Mouse (Mus musculus): ENCODE data around the gene Adcy10. TPM values are rescaled to one million over a fixed set of nuclear protein-coding genes. Genes with fewer than 3 reads are reported as not detected.
A peak's percentile ranks its signal among the peaks of the same experiment; 100 is the strongest.

Adcy10 gene
- total RNA-seq, 4 experiments from 2014 or later = 0.21 to 1.2 (median 0.39) TPM

DNA sequence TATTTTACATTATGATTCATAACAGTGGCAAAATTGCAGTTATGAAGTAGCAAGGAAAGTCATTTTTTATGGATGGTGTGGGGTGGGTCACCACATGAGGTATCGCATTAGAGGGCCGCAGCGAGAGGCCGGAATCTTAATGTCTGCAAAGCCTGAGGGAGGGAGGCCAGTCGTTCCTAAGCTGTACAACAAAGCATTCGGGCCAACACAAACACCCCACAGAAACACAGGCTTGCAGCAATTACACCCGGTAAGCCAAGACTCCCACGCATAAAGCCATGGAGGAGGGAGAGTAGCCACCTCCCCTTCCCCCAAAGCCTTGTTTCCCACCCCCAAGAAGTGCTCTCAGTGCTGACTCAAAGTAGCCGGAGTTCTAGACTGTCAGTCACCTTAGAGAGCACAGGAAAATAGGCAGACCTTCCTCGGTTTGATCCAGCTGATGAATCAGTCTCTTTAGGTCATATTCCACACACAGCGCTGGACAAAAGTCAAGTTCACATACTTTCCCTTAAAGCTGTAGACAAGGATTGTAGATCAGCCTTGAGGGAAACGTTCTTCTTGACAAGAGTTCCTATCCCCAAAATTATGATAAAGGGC is 51.2 kb downstream of the Adcy10 start:
- peak; percentile 34 for DNase-seq

DNA sequence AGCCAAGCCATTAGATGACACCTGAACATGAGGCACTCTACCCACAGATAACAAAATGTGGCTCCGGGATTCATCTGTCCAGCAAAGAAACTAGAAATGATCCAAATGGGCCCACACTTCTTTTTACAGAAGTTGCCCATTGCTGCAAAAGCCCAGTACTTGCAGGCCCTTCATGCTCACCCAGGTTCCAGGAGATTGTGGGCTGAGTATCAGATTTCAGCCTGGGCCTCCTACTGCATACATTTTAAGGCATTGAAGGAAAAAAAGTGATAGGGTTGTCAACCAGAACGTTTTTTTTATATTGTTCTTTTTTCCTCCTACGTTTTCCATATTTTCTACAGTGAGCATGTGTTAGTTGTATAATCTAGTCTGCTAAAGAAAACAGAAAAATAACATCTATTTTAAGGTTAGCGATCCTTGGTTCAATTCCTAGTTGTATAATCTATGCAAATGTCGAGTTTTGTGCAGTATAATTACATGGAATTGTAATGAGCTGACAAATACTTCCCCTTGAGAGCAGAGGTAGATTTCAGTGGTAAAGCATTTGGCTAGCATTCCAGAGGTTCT is 52.3 kb downstream of the Adcy10 start:
- no peak for DNase-seq

DNA sequence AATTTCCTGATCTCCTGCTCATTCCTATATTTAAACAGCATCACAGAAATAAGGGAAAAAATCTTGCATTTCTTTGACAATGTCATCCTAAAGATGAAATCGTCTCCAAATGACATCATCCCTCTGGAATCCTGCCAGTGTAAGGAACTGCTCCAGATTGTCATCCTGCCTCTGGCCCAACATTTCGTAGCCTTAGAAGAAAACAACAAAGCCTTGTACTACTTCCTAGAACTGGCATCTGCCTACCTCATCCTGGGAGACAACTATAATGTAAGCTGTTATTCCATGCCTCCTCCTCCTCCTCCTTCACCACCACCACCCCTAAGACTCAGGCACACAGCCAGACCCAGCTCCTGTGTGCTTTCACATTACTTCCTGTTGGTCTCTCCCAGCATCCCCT is 71.7 kb downstream of the Adcy10 start:
- no peak for DNase-seq

DNA sequence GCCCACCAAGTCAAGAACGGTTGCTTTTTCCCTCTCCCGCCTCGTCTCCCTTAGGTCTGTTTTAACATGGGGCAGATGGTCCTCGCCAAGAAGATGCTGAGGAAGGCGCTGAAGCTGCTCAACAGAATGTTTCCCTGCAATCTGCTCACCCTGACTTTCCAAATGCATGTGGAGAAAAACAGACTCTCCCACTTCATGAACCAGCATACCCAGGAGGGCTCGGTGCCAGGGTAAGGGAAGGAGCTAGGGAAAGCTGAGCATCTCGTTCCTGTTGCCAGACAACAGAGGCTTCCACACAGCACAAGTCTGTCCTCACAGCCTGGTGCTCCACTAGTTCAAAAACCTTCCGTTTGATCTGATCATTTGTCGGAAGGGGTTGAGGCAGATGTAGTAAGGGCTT is 74.1 kb downstream of the Adcy10 start:
- no peak for DNase-seq

DNA sequence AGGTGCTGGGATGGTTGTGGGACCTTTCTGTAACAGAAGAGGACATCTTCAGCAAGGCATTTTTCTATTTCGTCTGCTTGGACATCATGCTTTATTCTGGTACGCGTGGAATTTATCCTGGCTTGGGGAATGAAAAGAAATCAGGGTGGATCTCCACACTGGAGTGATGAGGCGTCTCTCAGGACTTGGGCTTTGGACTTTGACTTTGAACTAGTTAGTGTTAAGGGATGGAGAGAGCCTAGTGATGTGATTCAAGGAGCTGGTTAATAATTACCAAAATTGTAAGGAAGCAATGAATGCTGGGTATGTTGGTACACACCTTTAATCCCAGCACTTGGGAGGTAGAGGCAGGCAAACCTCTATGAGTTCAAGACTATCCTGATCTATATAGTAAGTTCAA is 80.3 kb downstream of the Adcy10 start:
- DNase-seq = no peak

DNA sequence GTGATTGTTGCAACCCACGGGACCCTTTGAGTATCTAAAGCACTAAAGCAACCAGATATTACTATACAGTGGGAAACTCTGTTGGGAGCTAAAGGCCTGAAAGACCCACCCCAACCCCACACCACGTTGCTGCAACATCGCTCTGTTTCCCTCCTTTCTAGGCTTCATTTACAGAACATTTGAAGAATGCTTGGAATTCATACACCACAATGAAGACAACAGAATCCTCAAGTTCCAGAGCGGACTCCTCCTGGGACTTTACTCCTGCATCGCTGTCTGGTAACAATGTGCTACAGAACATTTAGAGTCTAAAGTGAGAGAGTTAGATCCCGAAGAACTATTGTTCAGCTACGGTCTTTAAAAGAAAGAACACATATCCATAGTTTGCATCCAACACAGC is 82.5 kb downstream of the Adcy10 start:
- no peak for DNase-seq

DNA sequence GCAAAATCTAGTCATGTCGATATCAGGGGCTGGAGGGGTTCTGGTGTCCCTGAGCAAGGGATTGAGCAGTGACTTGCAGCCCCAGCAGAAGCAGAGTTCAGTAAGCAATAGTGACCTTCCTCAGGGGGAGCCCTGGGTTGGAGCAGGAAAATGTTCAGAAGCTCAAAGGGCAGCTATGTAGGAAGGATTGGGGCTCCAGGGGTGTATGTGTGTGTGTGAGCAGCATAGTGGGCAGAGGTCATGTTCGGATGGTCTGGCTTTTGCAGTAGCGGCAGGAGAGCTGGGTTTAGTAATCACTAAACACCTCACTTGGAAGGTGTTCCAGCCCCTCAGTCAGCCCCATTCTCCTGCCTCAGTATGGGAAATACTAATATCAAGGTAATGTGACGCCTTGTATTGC is 91.0 kb downstream of the Adcy10 start:
- no peak for DNase-seq

DNA sequence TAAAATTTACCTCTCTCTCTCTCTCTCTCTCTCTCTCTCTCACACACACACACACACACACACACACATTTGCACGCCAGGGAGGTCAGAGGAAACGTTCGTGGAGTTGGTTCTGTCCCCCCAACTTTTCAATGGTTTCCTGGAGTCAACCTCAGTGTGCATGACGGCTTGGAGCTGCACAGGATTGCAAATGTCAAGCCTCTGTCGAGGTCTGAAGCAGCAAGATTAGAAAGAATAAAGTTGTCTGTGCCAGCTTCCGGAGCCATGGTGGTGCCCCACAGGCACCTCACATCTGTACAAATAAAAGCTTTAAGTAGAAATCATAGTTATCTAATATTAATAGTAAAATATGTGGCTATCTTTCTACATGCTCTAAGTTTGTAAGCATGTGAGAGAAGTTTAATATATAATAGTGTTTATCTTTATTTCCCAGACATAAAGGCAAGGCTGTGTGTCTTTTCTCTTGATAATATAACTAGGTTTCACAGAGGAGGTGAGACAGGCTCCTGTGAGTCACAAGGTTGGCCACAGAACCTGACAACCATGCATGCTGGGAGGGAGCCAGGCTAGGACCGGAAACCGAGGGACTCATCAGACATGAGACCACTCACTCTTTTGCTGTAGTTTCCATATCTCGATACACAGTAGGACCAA is 91.6 kb downstream of the Adcy10 start:
- no peak for DNase-seq

DNA sequence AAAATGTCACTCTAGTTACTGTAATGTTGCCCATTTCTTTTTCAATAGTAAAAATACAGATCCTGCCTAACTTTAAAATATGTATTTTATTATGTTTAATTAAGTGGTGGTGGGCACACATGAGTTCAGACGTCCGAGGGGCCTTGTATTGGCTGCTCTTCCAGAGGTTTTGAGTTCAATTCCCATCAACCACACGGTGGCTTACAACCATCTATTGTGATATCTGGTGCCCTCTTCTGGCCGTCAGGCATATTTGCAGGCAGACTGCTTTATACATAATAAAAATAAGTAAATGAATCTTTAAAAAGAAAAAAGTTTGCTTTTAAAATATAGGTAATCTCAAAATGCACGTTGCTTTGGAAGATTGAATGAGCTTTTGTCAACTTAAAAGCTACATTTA is 94.3 kb downstream of the Adcy10 start:
- no peak for DNase-seq

DNA sequence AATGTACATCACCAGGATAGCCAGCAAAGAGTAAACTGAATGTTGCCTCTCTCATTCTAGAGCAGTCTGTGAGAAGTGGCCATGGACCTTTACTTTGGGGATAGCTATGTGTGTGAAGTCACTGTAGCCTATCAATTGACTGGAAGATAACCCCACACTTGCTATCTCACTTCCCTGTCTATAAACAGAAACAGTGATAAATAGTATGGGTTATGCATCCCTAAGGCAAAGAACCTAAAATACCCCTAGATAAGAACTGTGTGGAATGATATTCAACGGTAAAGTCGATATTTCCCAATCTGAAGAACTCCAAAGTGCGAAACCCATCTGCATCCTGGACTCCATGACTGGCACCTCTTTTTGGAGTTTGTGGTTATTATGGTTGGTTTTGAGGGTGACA is 96.3 kb downstream of the Adcy10 start:
- no peak for DNase-seq

DNA sequence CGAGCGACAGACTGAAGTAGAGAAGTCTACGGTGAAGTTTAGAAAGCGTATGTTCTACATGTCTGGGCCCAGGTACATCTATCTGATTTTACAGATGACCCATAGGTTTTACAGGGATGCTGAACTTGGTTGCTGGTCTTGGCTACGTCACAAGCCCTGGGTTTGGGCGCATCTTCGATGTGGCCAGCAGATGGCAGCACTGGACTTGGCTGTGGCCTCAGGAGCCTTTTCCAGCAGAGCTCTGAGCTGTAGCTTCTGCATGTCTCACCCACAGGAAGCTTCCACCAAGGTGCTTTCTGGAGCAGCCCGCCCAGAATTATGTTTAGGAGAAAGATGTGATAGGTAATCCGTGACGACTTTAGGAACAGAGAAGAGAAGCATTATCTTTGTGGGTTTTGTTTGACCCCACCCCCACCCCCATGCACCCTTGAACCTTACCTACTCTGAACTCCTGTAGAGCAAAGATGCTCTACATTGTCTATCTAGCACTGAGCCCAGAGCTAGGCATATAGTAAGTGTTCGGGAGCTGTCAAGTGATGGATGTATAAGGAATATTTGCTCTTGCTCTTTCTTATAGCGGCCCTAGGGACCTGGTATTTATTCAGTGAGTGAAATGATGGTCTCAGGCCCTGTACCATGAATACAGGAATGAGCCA is 98.7 kb downstream of the Adcy10 start:
- DNase-seq = peak; percentile 82

DNA sequence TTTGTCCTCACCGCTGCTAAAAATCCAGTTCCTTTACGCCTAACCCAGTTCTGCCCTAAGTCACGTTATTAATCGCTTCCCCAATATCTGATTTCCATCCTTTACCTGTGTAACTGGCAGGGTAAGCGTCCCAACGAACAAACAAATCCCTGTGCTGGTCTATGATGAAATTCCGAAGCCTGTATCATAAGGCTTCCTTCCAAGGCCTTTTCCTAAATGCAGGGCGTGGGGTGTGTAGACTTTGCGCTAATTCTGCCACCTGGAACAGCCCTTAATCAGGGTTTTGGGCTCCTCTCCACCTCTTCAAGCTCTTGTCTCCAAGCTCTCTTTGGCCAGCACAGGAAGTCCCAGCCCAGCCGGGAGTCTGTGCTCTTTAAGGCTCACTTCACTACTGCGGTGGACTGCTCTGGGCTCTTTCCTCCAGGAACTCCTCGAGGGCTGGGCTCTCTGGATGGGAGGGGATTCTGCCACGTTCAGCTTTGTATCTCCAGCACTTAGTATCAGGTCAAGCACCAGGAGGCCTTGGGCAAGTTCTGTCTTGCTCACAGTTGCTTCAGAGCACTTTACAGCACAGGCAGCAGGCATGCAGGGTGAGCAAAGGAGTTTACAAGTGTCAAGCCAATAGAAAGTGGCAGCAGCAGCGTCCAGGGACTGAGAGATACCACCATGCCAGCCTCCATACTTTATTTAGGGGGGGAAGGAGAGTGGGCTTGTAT is 100.6 kb downstream of the Adcy10 start:
- DNase-seq = no peak

DNA sequence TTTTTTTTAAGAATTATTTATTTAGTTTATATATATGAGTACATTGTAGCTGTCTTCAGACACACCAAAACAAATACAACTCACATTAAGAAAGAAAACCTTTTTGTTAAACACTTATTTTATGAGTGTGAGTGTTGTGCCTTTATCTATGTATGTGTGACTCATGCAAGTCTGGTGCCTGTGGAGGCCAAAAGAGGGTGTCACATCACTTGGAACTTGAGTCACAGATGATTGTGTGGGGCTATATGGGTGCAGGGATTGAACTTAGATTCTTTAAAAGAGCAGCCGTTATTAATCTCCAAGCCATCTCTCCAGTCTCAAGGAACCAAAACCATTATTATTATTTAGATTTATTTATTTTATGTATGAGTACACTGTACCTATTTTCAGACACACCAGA is 101.4 kb downstream of the Adcy10 start:
- no peak for DNase-seq

DNA sequence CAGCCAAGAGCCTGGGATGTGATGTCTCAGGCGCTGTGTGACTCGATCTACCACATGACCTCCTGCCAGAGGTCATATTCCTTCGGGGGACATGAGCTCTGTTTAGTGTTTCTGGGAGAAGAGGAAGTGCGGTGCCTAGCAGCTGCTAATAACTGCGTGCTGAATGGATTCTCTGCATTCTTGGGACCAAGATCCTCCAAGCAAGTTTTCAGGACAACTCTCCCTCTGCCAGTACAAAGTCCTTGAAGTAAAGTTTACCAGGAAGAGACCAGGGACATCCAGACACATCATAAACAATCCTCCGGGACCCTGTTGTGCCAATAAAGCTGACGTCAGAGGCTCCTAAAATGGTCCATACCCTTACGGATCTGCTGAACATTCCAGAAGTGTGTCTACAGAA is 102.9 kb downstream of the Adcy10 start:
- no peak for DNase-seq

DNA sequence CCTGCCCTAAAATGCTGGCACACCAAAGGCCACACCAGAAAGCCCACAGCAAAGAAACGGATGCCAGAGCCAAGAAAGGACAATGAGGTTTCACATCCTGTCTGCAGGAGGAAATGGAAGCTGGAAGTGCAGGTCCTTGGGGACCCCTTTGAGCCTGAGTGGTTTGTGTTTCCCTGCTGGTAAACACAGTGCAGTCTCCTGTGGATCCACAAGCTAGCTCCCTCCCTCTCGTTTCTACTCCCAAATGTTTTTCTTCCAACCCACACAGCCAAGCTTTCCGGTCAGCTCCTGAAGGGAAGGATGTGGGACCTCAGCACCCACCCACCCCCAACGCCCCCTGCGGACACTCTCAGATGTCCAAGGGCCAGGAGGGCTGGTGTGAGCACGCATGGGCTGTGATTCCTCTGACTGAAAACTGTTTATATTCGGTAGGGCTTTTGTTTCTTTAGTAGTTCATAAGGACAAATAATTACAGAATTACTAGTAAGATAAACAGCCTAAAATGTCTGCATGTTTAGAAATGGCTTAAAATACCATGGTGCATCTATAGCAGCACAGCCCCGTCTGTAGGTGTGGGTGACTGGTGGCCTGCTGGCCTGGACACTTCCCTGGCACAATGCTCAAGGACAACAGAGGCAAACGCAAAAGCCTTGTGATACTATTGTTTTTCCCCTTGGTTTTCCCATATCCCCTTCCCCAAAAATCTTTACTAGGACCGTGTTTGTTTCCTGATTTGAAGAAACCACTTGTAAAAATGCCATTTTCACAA is 104.5 kb downstream of the Adcy10 start:
- peak; percentile 19 for DNase-seq

DNA sequence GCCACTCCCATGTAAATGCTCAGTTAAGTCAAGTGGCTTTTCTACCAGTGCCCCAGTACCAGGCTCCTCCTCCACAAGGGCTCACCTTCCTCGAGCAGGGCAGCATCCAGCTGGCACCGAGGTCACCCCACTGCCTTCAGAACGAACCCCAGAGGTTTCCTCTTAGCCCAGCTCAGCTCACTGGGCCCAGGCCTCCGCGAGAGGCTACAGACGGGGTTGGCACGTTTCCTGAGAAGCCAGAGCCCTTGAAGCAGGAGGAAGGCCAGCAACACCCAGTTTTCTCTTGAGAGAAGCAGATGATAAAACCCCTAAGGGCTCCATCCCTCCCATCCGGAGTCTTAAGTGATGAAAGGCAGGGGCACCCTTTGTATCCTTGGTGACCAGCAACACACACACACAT is 105.8 kb downstream of the Adcy10 start:
- DNase-seq = no peak

DNA sequence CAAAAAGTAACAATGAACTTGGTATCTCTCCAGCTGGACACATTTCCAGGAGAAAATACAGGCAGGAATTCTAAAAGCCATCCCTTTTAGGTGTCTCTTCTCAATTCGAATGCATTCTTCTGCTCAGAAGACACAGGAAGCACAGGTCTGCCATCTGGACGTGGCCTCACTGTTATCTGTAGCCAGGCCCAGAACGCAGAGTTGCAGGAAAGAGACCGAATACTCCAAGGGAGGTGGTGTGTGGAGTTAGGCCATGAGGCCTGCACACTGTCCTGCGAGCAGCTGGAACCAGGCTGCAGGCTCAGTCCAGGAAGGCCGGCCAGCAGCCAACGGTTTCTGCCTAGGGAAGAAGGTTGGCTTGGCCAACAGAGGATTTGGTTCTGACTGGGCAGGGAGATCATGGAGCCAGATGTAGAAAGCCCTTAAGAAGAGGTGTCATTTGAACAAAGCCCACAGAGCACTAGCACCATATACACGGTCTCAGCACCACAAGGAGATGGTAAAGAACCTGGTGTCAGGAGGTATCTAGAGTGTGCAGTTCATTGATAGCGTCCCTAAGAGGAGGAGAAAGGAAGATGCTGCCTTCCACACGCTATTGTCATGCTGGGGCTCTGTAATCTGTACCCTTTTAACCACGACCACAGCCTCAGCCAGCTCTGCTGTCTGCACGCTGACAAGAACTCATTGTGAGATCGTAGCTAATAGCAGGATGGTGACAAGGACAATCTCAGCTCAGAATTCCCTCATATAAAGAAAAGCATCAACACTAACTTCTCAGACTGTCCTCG is 107.5 kb downstream of the Adcy10 start:
- no peak for DNase-seq

DNA sequence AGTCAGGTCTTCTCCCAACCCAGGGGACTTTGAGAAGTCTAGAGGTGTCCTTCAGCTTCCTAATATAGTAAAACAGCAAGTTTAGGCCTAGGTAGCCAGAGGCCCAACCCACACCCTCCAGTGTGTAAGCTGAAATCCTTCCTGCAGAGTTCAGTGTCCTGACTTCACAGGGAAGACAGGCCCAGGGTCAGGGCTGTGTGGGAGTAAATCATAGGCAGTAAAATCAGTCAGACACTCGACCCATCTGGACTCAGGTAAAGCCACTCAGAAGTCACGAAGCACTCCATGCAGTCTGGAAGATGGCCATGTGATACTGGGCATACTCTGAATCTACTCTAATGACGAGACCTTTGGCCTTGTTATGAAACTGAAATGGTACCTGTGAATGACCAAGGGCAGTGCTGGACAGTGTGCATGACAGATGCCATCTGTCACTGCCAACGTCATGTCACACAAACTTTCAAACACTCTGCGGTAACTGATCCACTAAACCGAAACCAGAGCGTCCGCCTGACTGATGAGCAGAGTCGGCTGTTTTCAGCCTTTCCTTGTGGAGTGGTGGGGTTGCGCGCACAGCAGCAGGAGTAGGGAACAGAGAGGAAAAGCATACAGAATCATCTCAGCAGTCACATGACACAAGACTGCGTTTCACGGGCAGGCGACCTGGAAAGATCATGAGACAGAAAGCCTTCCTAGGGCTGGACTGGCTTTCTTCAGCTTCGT is 109.9 kb downstream of the Adcy10 start:
- no peak for DNase-seq

DNA sequence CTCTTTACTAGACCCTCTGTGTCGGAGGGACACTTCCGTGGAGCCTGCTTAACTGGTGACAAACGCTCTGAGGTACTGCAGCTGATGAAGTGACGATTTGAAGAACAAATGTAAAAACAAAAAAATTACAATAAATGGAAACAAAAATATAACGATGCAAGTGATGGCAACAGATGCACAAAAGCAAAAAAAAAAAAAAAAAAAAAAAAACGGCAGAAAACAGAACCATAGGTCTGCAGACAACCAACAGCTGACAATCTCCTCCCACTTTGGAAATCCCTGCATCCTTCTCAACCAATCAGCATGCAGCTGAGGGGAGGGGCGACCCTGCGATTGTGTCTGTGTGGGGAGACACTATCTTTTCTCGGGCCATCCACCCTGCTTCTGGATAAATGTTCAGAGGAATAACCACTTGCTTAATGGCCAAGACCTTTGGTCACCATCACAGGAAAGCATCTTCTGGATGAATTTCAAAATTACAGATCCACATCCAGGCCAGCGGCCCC is 116.8 kb downstream of the Adcy10 start:
- no peak for DNase-seq

DNA sequence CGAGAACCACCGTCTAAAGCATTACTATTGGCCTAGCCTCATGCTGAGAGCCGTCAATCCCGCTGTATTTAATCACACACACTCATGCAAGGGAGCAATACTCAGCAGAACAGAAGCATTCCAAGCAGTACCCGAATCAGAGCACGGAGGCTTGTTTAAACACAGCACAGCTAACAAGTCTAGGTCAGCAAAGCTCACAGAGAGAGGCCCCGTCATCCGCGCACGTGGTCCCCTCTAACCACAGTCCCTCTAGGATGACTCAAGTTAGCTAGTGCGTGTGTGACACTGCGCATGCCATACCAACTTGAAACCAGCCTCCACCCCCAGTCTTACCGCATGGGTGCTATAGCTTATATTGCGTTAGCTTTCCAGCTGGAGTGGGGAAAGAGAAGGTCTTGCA is 118.2 kb downstream of the Adcy10 start:
- DNase-seq = no peak

DNA sequence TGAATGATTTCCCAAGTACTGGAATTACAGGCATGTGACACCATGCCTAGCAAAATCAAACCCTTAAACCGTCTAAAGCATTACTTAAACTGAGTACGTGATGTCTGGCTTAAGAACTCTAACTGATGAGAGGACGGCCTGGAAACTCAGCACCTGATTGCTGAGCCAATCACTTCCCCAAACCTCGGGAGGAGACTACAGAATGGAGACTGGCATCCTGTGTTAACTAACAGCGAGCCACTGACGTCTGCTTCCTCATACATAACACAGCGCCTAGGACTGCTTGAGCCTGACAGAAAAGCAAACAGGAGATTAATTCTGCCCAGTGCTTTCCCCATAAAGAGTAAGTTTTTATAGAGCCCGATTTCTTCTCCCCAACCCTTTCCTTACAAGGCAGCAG is 119.2 kb downstream of the Adcy10 start:
- DNase-seq = no peak
